Mouse (Mus musculus) central nervous system, embryonic 14 days (tissue): Measurements from ENCODE around the gene Emilin3. TPM values are rescaled to one million over a fixed set of nuclear protein-coding genes. Genes with fewer than 3 reads are reported as not detected.

Source experiments
- polyA plus RNA-seq: library from polyadenylated mRNA; depleted of rRNA; stranded (reverse); fragments of >200 nt; gene quantifications from 2 replicates; pipeline ENCODE4 v1.2.3, GENCODE M21; 2012; rRNA removed

Gene Emilin3
- polyA plus RNA-seq: 2.7 and 14.0 TPM in 2 replicates

DNA sequence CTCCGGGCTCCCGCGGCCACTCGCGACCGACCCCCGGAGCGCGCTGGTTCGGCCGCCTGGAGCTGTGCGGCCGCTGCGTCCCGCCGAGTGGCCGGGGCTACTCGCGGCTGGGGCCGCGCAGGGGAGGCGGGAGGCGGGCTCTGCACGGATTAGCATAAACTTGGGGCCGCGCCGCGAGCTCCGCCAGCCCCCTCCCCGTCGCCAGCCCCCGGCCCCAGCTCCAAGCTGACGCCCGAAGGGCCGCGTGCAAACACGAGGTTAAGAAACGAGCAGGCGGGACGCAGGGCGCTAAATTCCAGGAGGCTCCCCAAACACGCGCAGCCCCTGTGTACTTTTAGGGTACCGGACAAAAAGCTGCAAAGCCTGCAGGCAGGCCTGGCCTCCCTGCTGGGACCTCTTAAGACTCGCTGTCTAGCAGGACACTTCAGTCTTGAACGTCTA lies at the start of gene Emilin3:
TSS of gene Emilin3 (minus strand) at position 98 of the 441 bp plus-strand sequence.

DNA sequence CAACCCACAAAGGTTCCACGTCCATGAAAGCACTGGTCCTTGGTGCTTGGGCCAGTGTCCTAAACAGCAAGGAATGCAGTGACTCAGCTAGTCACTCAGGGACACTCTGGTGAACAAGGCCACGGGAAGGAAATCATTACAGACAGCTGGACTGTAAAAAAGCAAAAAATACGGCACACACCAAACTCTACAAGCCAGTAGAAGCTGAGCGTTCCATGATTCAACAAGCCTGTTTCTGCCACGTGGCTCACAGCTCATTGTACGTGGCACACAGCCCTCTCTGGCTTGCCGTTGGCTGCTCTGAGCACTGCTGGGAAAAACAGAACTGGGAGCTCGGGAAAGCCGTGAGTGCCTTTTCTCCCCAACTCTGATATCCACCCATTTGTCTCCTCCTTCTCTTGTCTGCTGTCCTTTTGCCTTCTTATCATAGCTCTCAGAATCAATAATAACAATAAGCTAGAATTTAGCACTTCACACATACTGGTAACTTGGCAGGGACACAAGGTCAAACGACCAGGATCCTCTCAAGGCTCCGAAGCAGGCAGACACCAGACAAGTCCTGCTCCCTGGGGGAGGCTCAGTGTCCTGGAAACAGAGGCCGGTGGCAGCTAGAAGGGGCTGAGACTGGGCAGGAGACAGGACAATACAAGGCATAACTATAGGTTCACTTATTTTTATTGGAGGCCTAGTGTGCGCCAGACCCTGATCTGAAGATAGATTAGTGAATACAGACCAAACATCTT lies 31.5 kb downstream of the Emilin3 start, which contains the start of gene Lpin3:
TSS of gene Lpin3 (plus strand) at position 218 of the 743 bp plus-strand sequence.

DNA sequence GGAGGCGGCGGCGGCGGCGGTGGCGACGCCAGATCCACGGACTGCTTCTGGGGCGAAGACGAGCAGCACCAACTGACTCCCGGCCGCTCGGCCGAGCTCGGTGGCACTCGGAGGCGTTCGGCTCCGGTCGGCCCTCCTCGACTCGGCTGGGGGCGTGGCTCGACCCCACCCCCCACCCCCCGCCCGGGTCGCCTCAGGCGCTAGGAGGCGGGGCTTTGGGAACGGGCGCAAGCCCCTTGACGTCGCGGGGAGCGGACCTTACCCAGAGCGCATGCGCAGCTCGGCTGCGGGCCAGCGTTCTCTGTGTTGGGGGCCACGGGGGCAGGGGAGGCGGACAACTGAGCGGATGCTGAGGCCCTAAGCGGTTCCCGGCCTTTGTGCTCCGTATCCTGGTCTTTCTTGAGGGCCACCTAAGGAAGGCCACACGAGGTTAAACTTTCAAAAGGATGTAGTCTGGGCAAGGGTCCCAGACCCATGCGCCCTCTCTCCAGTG lies 39.2 kb downstream of the Emilin3 start, which contains the start of gene Zhx3:
TSS of gene Zhx3 (minus strand) at position 109 of the 493 bp plus-strand sequence.

Other genes starting within 250 kb of the Emilin3 start
- 167 and 180 TPM in 2 replicates for gene Plcg1, start 181.0 kb downstream of the Emilin3 start, polyA plus RNA-seq
- gene Zhx3, start 39.3 kb downstream of the Emilin3 start, polyA plus RNA-seq: 9.3 and 10.2 TPM in 2 replicates
- 0.33 and 0.63 TPM in 2 replicates for gene Lpin3, start 31.7 kb downstream of the Emilin3 start, polyA plus RNA-seq
- 34.7 and 38.7 TPM in 2 replicates for gene Chd6, start 196.7 kb upstream of the Emilin3 start, polyA plus RNA-seq